Mouse (Mus musculus) heart, adult 8-10 months (tissue): ENCODE measurements around the gene Haspin. TPM values are rescaled to one million over a fixed set of nuclear protein-coding genes. Genes with fewer than 3 reads are reported as not detected.

ENCODE experiments used
- DNase-seq: peaks from one replicate; pipeline ENCODE4 v3.0.0; 2022; ENCODE audit warnings: low spot score
- total RNA-seq, 4 experiments: library from RNA; stranded (reverse); gene quantifications; 2 replicates each; pipeline ENCODE4 v1.2.4; 2022

Haspin gene
- total RNA-seq, 4 experiments from 2014 or later = 0.08 to 0.37 (median 0.14) TPM

- no peak for DNase-seq
These were observed 8.2 kb upstream of the Haspin start for GRCm38 (mm10) chr11:73146026-73146974.

DNA sequence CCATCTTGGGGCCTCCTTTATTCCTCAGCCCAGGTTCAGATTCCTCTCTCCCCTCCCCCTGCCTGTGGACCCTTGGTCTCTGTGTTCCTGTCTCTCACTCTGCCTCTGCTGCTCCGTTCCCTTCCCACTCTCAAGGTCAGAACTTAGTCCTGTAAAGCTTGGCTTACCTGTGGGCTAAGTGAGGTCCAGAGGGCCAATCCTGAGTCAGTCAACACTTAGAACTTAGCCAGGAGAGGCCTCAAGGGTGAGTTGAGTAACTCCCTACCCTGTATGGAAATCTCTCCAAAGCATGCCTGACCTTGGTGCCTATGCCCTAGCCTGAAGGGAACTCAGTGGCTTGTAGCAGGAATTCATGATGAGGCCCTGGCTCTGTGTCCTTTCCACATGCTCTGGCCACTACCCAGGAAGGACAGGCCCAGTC, 6.2 kb upstream of the Haspin start:
- DNase-seq = no peak

GRCm38 (mm10) chr11:73137116-73137515, 978 bp downstream of the Haspin start:
- DNase-seq = no peak

DNA sequence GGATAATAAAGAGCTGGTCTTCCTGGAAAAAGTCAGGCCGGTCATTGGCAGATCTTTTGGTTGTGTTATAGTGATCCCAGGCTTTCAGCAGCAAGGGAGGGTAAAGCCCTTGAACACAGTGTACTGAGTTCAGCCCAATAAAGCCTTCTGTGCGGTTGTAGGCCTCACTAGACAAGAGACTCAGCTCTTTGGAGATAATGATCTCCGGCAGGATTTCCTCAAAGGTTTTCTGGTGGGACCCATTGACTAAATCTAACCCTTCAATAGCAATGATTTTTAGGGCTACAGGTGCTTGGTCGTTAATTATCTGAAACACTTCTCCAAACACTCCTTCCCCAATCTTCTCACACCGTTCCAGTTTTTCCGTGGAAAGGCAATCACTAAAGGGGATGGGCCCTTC, 1.5 kb downstream of the Haspin start:
- DNase-seq = no peak

GRCm38 (mm10) chr11:73134222-73134621, 3.9 kb downstream of the Haspin start:
- no peak for DNase-seq

- no peak for DNase-seq
These were observed 5.1 kb downstream of the Haspin start for GRCm38 (mm10) chr11:73132999-73133398.

- no peak for DNase-seq
These were observed 7.1 kb downstream of the Haspin start for GRCm38 (mm10) chr11:73131020-73131419.

DNA sequence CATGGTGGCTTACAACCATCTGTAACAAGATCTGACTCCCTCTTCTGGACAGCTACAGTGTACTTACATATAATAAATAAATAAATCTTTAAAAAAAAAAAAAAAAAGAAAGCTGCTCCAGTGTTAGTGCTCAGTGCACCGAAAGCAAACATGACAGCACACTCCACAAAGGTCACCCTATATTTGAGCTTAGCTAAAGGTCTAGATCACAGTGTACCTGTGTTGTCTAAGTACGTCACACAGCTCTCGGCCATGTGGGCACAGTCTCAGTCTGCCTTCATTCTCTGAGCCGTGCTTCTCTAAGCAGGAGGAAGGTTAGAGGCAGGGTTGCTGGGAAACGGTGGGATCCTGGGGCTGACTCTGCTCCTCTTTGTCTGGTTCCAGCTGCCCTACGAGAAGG, 11.6 kb downstream of the Haspin start:
- no peak for DNase-seq

DNA sequence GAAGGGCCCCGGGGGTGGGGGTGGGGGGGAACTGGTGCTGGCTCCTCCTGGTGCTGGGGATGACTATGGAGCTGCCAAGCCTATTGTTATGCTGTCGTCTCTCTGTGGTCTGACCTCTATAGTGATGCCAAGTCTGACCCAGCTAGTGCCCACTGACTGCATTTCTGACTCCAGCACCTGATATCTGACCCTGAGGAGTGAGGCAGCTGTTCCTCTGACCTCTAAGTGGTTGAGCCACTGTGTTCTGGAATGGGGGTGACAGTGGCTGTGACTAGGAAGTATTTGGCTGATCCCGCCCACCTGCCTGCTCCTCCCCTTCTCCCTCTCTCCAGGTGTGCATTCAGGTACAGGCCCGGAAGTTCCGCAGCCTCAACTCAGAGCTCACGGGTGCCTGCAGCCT, 26.7 kb downstream of the Haspin start:
- no peak for DNase-seq

DNA sequence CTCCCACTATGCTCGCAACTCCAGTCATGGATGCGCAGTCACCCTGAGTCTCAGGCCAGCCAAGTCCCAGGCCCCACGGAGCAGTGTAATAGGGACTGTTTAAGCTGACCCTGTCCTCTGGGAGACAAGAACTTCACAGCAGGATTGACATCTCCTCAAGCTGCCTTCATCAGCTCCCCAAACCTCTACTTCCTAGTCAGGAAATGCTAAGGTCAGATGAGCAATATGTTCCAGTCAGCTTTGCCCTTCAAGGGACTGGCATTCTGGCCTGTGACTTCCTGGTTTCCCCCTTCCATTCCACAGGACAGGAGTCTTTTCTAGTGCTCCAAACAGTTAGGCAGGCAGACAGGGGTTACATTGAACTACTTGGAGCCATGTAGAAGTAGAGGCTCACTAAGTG, 28.2 kb downstream of the Haspin start:
- no peak for DNase-seq

DNA sequence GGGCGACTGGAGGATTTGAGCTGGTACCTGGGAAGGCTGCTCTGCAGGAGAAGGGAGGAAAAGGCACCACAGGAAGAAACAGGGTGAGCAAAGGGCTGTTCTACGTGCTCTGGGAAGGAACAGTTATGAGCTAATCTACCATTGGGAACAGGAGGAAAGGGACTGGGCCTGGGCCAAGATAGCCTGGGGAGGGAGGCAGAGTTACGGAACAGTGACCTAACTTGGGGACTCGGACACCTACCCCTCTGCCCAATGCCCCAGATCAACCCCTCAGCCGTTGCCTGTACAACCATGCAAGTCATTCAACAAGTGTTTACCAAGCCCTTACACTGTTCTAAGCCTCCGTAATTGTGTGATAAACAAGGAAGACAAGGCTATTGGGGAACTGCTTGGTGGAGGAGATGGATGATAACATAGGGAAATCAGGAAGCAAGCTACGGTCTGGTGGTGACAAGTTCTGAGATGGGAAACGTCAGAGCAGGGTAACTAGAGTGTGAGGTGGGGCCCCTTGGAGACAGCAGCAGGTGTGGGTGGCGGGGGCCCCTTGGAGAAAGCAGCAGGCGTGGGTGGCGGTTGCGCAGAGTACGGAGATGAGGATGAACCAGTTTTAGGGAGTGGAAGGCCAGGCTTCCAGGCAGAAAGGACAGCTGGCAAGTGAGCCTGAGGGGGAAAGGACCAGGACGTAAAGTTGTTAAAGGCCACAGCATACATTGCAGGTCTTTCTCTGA, 29.0 kb downstream of the Haspin start:
- no peak for DNase-seq

GRCm38 (mm10) chr11:73108195-73108897, 29.7 kb downstream of the Haspin start:
- no peak for DNase-seq

DNA sequence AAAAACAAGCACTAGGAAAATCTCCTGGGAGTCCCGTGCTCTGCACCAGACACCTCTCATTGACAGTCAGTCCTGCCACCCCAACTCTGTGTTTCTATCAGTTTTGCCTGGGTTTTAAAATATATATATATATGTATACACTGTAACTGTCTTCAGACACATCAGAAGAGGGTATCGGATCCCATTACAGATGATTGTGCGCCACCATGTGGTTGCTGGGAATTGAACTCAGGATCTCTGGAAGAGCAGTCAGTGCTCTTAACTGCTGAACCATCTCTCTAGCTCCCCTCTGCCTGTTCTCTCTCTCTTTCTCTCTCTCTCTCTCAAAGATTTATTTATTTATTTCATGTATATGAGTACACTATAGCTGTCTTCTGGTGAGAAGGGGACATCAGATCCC, 30.7 kb downstream of the Haspin start:
- peak; percentile 25 for DNase-seq

DNA sequence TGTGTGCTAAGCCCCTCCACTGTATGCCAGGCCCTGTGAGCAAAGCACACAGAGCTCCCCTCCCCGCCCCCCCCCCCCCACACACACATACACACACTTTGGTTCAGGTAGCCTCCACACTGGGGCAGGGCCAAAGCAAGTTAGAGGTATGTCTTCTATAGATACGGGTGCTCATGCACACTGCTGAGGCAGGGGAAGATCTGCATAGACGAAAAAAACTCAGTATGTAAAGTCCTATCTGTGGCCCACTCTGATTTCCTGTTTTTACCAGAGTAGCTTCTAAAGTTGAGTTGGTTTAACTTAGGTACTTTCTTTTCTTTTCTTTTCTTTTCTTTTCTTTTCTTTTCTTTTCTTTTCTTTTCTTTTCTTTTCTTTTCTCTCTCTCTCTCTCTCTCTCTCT, 32.8 kb downstream of the Haspin start:
- DNase-seq = no peak

DNA sequence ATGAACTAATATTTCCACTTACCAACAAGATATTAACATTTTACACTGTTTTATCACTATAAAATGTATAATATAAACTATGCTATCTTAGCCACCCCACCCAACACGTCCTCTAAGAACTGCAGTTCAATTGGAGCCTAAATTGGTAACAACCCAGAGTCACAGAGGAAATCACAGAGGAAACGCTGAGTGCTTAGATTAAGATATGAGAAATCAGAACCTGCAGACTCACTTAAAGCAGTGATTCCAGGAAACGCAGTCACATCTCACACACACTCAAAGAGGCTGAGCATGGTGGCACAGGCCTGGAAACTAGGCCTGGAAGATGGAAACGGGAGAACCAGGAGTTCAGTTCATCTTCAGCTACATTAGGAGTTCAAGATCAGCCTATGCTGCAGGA, 36.8 kb downstream of the Haspin start:
- DNase-seq = no peak

DNA sequence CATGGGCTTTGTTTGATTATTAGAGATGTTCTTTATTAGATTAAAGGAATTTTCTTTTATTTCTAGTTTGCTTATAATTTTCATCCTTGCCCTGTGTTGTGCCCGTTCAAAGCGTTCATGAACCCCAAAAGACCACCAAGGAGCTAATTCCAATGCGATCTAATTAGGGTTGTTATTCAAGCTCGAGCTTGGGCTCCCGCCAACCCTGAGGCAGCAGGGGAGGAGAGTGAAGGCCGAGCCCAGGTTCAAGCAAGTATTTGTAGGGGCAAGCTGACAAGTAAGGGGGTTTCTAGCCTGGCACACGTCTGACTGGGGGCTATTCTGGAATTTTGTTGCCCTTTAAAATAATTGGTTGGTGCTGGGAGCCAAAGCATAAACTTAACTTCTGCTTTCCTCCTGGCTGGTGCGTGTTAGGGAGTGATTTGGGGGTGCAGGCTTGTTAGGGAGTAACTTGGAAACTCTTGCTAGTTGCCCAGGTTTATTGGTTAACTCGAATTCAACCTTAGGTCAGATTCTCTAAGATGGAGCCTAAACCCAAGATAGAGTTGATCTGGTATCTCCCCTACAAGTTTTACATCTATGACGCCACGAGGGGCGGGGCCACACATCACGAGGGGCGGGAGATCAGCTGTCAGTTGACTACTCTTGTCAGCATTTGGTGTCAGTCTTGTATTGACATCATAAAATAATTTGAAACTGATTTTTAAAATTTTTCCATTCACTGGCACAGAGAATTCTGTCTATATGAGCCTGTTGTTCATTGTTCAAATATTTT, 37.9 kb downstream of the Haspin start:
- DNase-seq = no peak

DNA sequence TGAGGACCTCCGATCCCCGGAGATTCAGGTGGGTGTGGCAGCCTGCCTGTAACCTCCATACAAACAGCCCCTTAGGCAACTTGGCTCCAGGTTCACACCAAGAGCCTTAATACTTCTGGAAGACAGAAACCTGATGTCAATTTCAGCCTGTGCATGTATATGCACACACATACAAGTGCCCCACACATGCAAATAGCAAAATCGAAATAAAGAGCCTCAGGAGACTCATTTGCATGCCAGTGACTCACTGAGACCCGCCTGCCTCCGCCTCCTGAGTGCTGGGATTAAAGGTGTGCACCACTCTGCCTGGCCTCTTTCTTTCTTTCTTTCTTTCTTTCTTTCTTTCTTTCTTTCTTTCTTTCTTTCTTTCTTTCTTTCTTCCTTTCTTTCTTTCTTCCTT, 39.2 kb downstream of the Haspin start:
- no peak for DNase-seq

DNA sequence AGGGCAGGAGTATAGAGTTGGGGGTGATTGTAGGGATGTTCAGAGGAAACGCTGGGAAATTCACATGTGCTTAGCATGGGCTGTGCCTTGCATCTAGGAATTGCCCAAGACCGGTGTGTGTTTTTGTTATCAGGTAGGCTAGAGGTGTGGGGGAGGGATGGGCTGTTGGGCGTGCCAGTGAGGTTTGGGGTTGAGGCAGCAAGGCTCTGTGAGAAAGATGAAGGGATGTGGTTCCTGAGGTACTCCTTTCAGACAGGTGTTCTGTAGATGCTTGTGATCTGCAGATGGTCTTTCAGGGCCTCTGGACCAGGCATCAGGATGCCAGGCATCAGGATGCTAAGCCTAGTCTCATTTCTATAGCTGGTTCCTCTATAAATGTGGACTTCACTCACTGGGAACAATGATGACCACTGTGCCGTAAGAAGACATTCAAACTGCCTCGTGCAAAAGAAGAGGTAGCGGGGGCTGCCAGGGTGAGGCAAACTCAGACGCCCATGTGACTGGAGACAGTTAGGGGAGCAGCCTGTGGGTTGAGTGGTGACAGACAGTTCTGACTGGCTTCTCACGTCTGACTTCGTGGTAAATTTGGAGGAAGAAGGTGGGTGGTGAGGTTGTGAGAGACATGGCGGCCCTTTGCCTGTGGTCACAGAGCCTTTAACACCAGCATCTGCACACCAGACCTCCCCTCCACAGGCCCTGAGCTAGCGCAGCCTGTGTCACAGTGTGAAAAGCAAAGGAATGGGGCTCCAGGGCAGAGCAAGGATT, 43.7 kb downstream of the Haspin start:
- no peak for DNase-seq

- no peak for DNase-seq
These were observed 45.2 kb downstream of the Haspin start for GRCm38 (mm10) chr11:73092877-73093276.

GRCm38 (mm10) chr11:73092057-73092456, 46.0 kb downstream of the Haspin start:
- no peak for DNase-seq

GRCm38 (mm10) chr11:73090826-73091225, 47.3 kb downstream of the Haspin start:
- DNase-seq = no peak
